Mouse (Mus musculus): ENCODE measurements at regions not wholly inside any gene's neighbourhood (a gene's known extent, or its start where the extent isn't known, plus 50 kb on each side); places are given as distances from the start of the nearest gene placed in this dataset.

DNA sequence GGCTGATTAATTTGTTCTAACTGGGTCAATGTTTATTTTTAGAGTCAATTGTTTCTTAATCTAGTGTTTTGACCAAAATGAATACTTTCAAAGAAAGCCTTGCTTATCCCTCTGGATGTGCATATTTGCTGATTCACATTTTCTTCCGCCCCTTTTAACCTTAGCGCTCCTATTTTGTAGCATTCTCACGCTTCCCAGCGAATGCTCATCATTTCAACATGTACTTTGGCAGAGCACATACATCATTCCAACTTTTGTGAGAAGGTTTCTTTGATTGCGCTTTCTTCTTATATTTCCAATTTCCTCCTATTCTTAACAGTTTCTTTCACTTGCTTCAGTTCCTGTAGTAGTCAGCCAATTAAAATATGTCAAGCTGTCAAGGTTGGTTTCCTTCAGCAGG, 998.7 kb downstream of the Tecrl start:
- no peak for TF ChIP-seq CTCF (IDR thresholded peaks at IDR 0.05; ENCODE audit: control insufficient read depth, insufficient read depth, insufficient replicate concordance, low read depth, low read length)
- TF ChIP-seq POLR2A (IDR thresholded peaks at IDR 0.05; ENCODE audit: control insufficient read depth, low read depth, low read length), result no peak
